Mouse (Mus musculus) G1E (cell line): ENCODE measurements around the gene S100a1. TPM values are rescaled to one million over a fixed set of nuclear protein-coding genes. Genes with fewer than 3 reads are reported as not detected.
A peak's percentile ranks its signal among the peaks of the same experiment; 100 is the strongest.

ENCODE experiments used
- ATAC-seq: 2 replicates; pipeline ENCODE4 v1.8.0; 2016; ENCODE audit warnings: mild to moderate bottlenecking; ENCODE audit not compliant: insufficient number of reproducible peaks, poor library complexity, low FRiP score, severe bottlenecking; ENCODE audit errors: extremely low read depth
- DNase-seq: peaks from one replicate; pipeline ENCODE4 v3.0.0; 2012; ENCODE audit warnings: low spot score
- H3K27me3 ChIP-seq: 2 replicates; pipeline ENCODE4 v1.6.1; 2012; ENCODE audit warnings: mild to moderate bottlenecking, low read length, inconsistent platforms; ENCODE audit not compliant: insufficient read depth
- H3K36me3 ChIP-seq: replicated peaks from 2 replicates; pipeline ENCODE3; 2012; ENCODE audit warnings: mild to moderate bottlenecking, inconsistent platforms
- H3K4me1 ChIP-seq: 2 replicates; pipeline ENCODE4 v1.6.1; 2012; ENCODE audit warnings: low read depth, low read length, inconsistent platforms, mixed read lengths; ENCODE audit not compliant: insufficient read depth
- H3K4me3 ChIP-seq: 2 replicates; pipeline ENCODE4 v1.5.1; 2012; ENCODE audit warnings: low read depth, mild to moderate bottlenecking, inconsistent platforms, low read length, moderate library complexity, mixed read lengths
- H3K9me3 ChIP-seq: replicated peaks from 2 replicates; pipeline ENCODE4 v1.6.1; 2012; ENCODE audit warnings: inconsistent platforms
- CTCF ChIP-seq: IDR thresholded peaks from 2 replicates; pipeline ENCODE4 v1.5.1; 2012; ENCODE audit warnings: low read depth, low read length, inconsistent platforms, mixed read lengths
- GATA1 ChIP-seq: IDR thresholded peaks from 2 replicates; pipeline ENCODE4 v1.6.1; 2012; ENCODE audit warnings: borderline replicate concordance, low read length, inconsistent platforms, mixed read lengths
- GATA2 ChIP-seq: IDR thresholded peaks from 2 replicates; pipeline ENCODE4 v1.6.1; 2012; ENCODE audit warnings: low read depth, low read length, inconsistent platforms, borderline replicate concordance
- POLR2AphosphoS5 ChIP-seq: IDR thresholded peaks from 2 replicates; pipeline ENCODE4 v1.6.1; 2012; ENCODE audit warnings: low read depth, low read length, inconsistent platforms; ENCODE audit not compliant: insufficient replicate concordance
- TAL1 ChIP-seq: conservative IDR thresholded peaks from 2 replicates; pipeline ENCODE4 v1.6.1; 2012; ENCODE audit warnings: low read depth, low read length, inconsistent platforms, mixed read lengths
- polyA plus RNA-seq: library from polyadenylated mRNA; stranded (reverse); fragments of >175 nt; gene quantifications from 2 replicates; pipeline ENCODE4 v1.2.3, GENCODE M21; 2012
- total RNA-seq, 2 experiments: library from RNA; stranded (forward) in 1 of 2; stranded (reverse) in 1 of 2; fragments of 200-1000 nt in 1 of 2; fragments of >200 nt in 1 of 2; fragmentation: Nextera tagmentation in 1 of 2; gene quantifications; 2 replicates each; pipeline ENCODE4 v1.2.3; 2014 to 2017

The S100a1 gene
- total and polyA plus RNA-seq, 3 experiments: 5.1 to 40.8 (median 26.6) TPM

DNA sequence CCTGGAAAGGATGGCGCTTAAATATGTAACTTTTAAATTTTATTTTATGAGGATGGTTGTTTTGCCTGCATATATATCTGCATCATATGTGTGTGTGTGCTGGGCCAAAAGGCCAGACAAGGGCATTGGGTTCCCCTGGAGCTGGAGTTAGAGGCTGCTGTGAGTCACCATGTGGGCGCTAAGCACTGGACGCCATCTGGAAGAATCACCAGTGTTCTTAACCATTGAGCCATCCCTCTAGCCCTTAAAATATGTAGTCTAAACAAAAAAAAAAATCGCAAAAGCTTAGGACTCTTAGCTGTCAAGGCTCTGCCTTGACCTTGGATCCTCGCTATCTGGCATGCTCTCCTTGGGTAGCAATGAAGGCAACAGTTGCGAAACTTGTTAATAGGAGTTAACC is 25.6 kb downstream of the S100a1 start:
- no peak for ATAC-seq
- Histone ChIP-seq H3K36me3 (peaks cover 61% of the 10 kb centered on the region), H3K4me1 (peaks cover 22% of the 10 kb centered on the region), H3K9me3 (no peaks in the 10 kb centered on the region), H3K27me3 (no peaks in the 10 kb centered on the region), H3K4me3 (no peak overlapping the region)
- TF ChIP-seq CTCF (no peak), POLR2AphosphoS5 (no peak), TAL1 (no peak), GATA1 (no peak), GATA2 (no peak)
- DNase-seq: no peak

DNA sequence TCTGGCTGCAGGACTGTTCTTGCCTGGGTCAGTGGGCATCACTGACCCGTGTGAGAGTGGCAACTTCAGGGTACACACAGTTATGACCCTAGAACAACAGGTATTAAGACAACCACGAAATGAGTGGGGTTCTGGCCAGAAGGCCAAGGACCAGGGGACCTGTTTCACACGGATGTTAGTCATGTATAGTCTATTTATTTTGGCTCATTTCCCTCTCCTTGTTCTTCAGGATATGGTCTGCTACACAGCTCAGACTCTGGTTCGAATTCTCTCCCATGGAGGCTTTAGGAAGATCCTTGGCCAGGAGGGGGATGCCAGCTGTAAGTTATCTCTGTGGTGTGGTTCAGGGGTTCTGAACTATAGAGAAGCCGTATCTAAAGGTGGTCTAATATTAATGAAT is 27.2 kb downstream of the S100a1 start:
- H3K9me3 ChIP-seq: no peaks in the 10 kb centered on the region
- DNase-seq (no peak), ATAC-seq (no peak)
- H3K4me3 ChIP-seq: no peak overlapping the region
- peaks cover 76% of the 10 kb centered on the region for H3K36me3 ChIP-seq
- no peaks in the 10 kb centered on the region for H3K27me3 ChIP-seq
- no peak for TF ChIP-seq TAL1
- no peak for TF ChIP-seq GATA1
- H3K4me1 ChIP-seq: peaks cover 22% of the 10 kb centered on the region

DNA sequence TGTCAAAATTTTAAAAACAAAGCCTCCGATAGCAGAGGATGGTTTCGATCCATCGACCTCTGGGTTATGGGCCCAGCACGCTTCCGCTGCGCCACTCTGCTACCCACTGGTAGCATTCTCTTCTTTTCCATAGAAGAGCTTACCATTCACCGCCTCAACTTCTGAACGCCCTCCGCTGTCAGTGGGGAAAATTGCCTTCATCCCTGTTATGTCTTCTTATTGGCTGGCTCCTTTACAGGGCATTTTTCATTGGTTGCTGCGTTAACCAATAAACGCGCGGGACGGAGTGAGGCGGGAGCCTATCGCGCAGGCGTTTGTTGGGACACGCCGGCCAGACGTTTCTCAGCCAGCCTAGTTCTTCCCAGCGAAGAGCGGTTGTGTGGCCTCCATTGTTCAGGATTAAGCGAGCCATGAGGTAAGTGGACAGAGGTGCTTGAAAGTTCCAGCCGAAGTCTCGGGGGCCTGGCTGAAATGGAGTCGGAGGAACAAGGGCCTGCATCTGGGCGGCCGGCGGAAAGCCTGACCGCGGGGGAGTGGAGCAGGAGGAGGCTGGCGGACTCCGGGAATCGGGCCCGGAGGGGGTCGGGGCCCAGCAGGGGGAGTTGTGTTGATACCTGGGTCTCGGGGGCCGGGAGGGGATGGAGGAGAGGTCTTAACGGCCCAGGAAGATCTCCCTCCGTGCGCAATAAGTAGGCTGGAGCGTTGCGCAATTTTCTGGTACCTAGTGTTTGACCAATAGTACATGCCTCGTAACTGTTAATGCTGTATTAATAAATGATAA is 38.2 kb downstream of the S100a1 start, which contains the start of gene Ilf2:
Gene Ilf2, plus strand, starts transcription at position 296 of the 781 bp plus-strand sequence.
- peak; percentile 99 for ATAC-seq
- H3K4me3 ChIP-seq: peak within 1 kb of the TSS; percentile 86

GRCm38 (mm10) chr3:90475151-90475830 is 38.9 kb downstream of the S100a1 start:
- H3K36me3 ChIP-seq: peaks cover 19% of the 10 kb centered on the region
- H3K27me3 ChIP-seq: peaks cover 4% of the 10 kb centered on the region; the same call in 1 of the 2 replicates
- H3K9me3 ChIP-seq: no peaks in the 10 kb centered on the region
- ATAC-seq (no peak), DNase-seq (no peak)
- H3K4me1 ChIP-seq: peaks cover 18% of the 10 kb centered on the region
- TF ChIP-seq TAL1 (no peak), GATA1 (no peak), CTCF (no peak), GATA2 (no peak), POLR2AphosphoS5 (no peak)
- peak overlapping the region; percentile 55 for H3K4me3 ChIP-seq

More for the DNA sequence above, 38.2 kb downstream of the S100a1 start, which contains the start of gene Ilf2:
- H3K36me3 ChIP-seq: peaks cover 26% of the 10 kb centered on the region
- no peaks in the 10 kb centered on the region for H3K27me3 ChIP-seq
- no peak for TF ChIP-seq TAL1
- no peak for TF ChIP-seq POLR2AphosphoS5
- no peak for TF ChIP-seq GATA1
- no peak for TF ChIP-seq CTCF
- TF ChIP-seq GATA2: no peak
- no peaks in the 10 kb centered on the region for H3K9me3 ChIP-seq
- peaks cover 21% of the 10 kb centered on the region for H3K4me1 ChIP-seq
- DNase-seq: peak; percentile 99

DNA sequence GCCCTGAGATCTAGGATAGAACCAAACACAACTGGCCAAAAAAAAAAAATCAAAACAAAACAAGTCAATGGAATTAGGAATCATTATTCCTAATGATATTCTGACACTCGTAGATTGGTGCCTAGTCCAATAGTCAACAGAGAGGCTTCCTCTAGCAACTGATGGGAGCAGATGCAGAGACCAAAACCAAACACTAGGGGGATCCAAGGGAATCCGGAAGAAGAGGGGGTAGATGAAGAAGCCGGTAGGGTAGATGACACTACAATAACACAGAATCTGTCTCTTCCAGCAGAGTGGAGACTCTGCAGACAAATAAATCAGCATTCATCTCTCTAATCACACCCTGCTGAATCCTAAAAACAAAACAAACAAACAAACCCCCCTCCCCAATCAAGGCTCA is 42.0 kb downstream of the S100a1 start:
- Histone ChIP-seq H3K36me3 (no peaks in the 10 kb centered on the region), H3K4me1 (peaks cover 16% of the 10 kb centered on the region), H3K4me3 (no peak overlapping the region), H3K27me3 (peaks cover 23% of the 10 kb centered on the region), H3K9me3 (no peaks in the 10 kb centered on the region)
- DNase-seq (peak; percentile 70), ATAC-seq (no peak)
- TF ChIP-seq CTCF (peak; percentile 54), GATA1 (no peak)

- Histone ChIP-seq H3K4me3 (no peak overlapping the region), H3K4me1 (peaks cover 22% of the 10 kb centered on the region), H3K36me3 (no peaks in the 10 kb centered on the region), H3K27me3 (peaks cover 55% of the 10 kb centered on the region), H3K9me3 (peaks cover 12% of the 10 kb centered on the region)
- ATAC-seq (no peak), DNase-seq (no peak)
- no peak for TF ChIP-seq GATA2
- no peak for TF ChIP-seq POLR2AphosphoS5
- no peak for TF ChIP-seq CTCF
- no peak for TF ChIP-seq TAL1
- TF ChIP-seq GATA1: no peak
Measured at GRCm38 (mm10) chr3:90467618-90468300, 46.4 kb downstream of the S100a1 start.
